Mouse (Mus musculus): ENCODE measurements around the gene Gm20518.

GRCm38 (mm10) chr16:17797812-17798311 lies 93.6 kb downstream of the Gm20518 start:
- TF ChIP-seq CTCF (IDR thresholded peaks at IDR 0.05) (no peak), EP300 (IDR thresholded peaks at IDR 0.05) (no peak)
